Mouse (Mus musculus): ENCODE measurements around the gene Gdf15. TPM values are rescaled to one million over a fixed set of nuclear protein-coding genes. Genes with fewer than 3 reads are reported as not detected.
A peak's percentile ranks its signal among the peaks of the same experiment; 100 is the strongest.

Gene Gdf15
- total RNA-seq, 2 experiments from 2014 or later: 0.16 to 0.21 TPM

GRCm38 (mm10) chr8:70606780-70607602 is 25.3 kb downstream of the Gdf15 start:
- no peak for DNase-seq (ENCODE audit: low spot score)

- DNase-seq (ENCODE audit: low spot score): no peak
These were observed 26.1 kb downstream of the Gdf15 start for GRCm38 (mm10) chr8:70605871-70606779.

- no peak for DNase-seq (ENCODE audit: low spot score)
These were observed 27.7 kb downstream of the Gdf15 start for GRCm38 (mm10) chr8:70604558-70604957.

GRCm38 (mm10) chr8:70602139-70602811 is 30.0 kb downstream of the Gdf15 start:
- no peak for DNase-seq (ENCODE audit: low spot score)

GRCm38 (mm10) chr8:70601271-70601649 is 31.0 kb downstream of the Gdf15 start:
- DNase-seq (ENCODE audit: low spot score): peak; percentile 49

- DNase-seq (ENCODE audit: low spot score): no peak
These were observed 31.6 kb downstream of the Gdf15 start for GRCm38 (mm10) chr8:70600473-70601270.

GRCm38 (mm10) chr8:70599507-70600290 is 32.6 kb downstream of the Gdf15 start:
- no peak for DNase-seq (ENCODE audit: low spot score)

GRCm38 (mm10) chr8:70598722-70599121 is 33.5 kb downstream of the Gdf15 start:
- DNase-seq (ENCODE audit: low spot score): no peak

GRCm38 (mm10) chr8:70598283-70598682 is 34.0 kb downstream of the Gdf15 start:
- peak; percentile 71 for DNase-seq (ENCODE audit: low spot score)

GRCm38 (mm10) chr8:70597417-70598272 is 34.6 kb downstream of the Gdf15 start:
- no peak for DNase-seq (ENCODE audit: low spot score)

- DNase-seq (ENCODE audit: low spot score): no peak
These were observed 35.4 kb downstream of the Gdf15 start for GRCm38 (mm10) chr8:70596775-70597416.

GRCm38 (mm10) chr8:70596216-70596615 is 36.0 kb downstream of the Gdf15 start:
- DNase-seq (ENCODE audit: low spot score): no peak

- no peak for DNase-seq (ENCODE audit: low spot score)
These were observed 36.4 kb downstream of the Gdf15 start for GRCm38 (mm10) chr8:70595811-70596210.

- DNase-seq (ENCODE audit: low spot score): no peak
These were observed 37.4 kb downstream of the Gdf15 start for GRCm38 (mm10) chr8:70594621-70595564.

GRCm38 (mm10) chr8:70593961-70594609 is 38.2 kb downstream of the Gdf15 start, which contains the start of gene Isyna1:
Isyna1 (plus strand) TSS chr8:70594373.
- peak; percentile 68 for DNase-seq (ENCODE audit: low spot score)

GRCm38 (mm10) chr8:70593173-70593572 is 39.1 kb downstream of the Gdf15 start:
- DNase-seq (ENCODE audit: low spot score): no peak

- DNase-seq (ENCODE audit: low spot score): no peak
These were observed 40.7 kb downstream of the Gdf15 start for GRCm38 (mm10) chr8:70591569-70591968.
